Mouse (Mus musculus) neural tube, embryonic 15.5 days (tissue): ENCODE data around the gene Cttnbp2nl. TPM values are rescaled to one million over a fixed set of nuclear protein-coding genes. Genes with fewer than 3 reads are reported as not detected.

Source experiments
- ATAC-seq: fragments of 200-750 bp; cut with Nextera tagmentation; 2 replicates; pipeline ENCODE4 v1.8.0; 2017; ENCODE audit warnings: mild to moderate bottlenecking, moderate TSS enrichment, moderate library complexity; ENCODE audit not compliant: low FRiP score
- H3K27ac ChIP-seq: fragments of 300-500 bp; sonication (generic); replicated peaks from 2 replicates; pipeline ENCODE4 v1.5.1; 2015; ENCODE audit warnings: mild to moderate bottlenecking, inconsistent platforms
- H3K27me3 ChIP-seq: fragments of 300-500 bp; sonication (generic); replicated peaks from 2 replicates; pipeline ENCODE4 v1.6.1; 2015; ENCODE audit warnings: inconsistent platforms
- H3K36me3 ChIP-seq: fragments of 300-500 bp; sonication (generic); 2 replicates; pipeline ENCODE4 v1.6.1; 2015; ENCODE audit warnings: inconsistent platforms
- H3K4me1 ChIP-seq: fragments of 300-500 bp; sonication (generic); 2 replicates; pipeline ENCODE4 v1.6.1; 2015; ENCODE audit warnings: inconsistent platforms
- H3K4me2 ChIP-seq: fragments of 300-500 bp; sonication (generic); 2 replicates; pipeline ENCODE4 v1.6.1; 2015; ENCODE audit warnings: inconsistent platforms, mild to moderate bottlenecking, moderate library complexity
- H3K4me3 ChIP-seq: fragments of 300-500 bp; sonication (generic); replicated peaks from 2 replicates; pipeline ENCODE4 v1.5.1; 2015; ENCODE audit warnings: mild to moderate bottlenecking, inconsistent platforms
- H3K9ac ChIP-seq: fragments of 300-500 bp; sonication (generic); replicated peaks from 2 replicates; pipeline ENCODE4 v1.6.1; 2015; ENCODE audit warnings: mild to moderate bottlenecking, inconsistent platforms
- H3K9me3 ChIP-seq: fragments of 300-500 bp; sonication (generic); replicated peaks from 2 replicates; pipeline ENCODE4 v1.6.1; 2016; ENCODE audit warnings: inconsistent platforms
- WGBS: fragments of 180-500 bp; shearing (Covaris S2); methylation state at CpG from one replicate; pipeline ENCODE4 v1.1.7; 2015; ENCODE audit warnings: mixed read lengths; 5-methylcytosine and 5-hydroxymethylcytosine counted together
- polyA plus RNA-seq: library from polyadenylated mRNA; unstranded; fragments of >200 nt; fragmentation: Nextera tagmentation; extraction: Ambion mirVana; gene quantifications from 2 replicates; pipeline ENCODE4 v1.2.1, GENCODE M21; 2015

The Cttnbp2nl gene
- polyA plus RNA-seq, 1 experiment from 2014 or later, result 38.8 TPM

DNA sequence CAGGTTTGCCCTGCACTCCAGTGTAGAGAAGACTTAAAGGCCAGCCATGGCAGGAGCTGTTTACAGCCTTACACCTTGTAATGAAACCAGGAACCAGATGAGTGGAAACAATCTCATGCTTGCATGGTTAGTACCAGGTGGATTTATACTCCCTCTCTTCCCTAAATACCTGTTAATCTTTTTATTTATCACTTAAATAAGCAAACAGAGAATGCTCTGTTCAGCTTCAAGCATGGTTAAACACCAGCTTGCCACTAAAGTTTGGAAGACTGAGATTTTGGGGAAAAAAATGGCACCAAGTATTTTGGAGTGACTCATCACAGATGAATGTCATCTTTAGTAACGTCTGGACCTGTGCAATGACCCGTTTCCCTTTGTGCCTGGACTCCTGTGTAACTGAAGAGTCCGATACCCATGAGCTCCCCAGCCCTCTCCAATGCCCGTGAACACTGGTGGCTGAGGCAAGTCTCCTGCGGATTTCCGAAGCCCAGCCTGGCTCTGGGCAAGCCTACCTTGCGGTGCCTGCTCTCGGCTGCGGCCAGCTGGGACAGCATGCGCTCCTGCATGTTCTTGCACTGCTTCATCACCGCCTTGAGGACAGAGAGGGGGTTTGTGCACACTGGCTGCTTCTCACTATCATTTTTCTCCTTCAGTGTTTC, 42.1 kb downstream of the Cttnbp2nl start:
- Histone ChIP-seq H3K27ac (no peak overlapping the region), H3K36me3 (peaks cover 59% of the 10 kb centered on the region), H3K4me2 (no peak overlapping the region)

DNA sequence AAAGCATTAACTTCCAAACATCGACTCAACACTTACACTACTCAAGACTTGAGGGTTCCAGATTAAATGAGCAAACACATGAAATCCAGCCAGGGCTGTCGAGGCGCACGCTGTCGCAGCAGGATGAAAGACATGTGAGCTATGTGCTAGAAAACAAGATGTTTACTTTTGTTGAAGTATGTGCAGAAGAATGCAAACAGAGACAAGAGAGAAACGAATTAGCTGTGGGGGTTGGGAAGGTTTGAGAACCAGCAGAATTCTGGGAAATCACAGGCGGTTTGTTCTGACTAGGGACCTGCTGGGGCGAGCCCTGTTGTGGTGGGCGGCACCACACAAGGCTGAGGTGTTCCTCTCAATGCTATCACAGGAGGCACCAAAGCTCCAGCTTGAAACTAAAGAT, 44.9 kb downstream of the Cttnbp2nl start:
- 91% methylated on average over 9 of the region's 9 CpGs for WGBS
- ATAC-seq, result no peak
- Histone ChIP-seq H3K4me2 (no peak overlapping the region), H3K9ac (no peak overlapping the region), H3K9me3 (no peaks in the 10 kb centered on the region), H3K36me3 (peaks cover 83% of the 10 kb centered on the region), H3K4me1 (no peaks in the 10 kb centered on the region), H3K27ac (no peak overlapping the region), H3K4me3 (no peak overlapping the region), H3K27me3 (no peaks in the 10 kb centered on the region)

More for the DNA sequence above, 42.1 kb downstream of the Cttnbp2nl start:
- WGBS, result 89% methylated on average over 11 of the region's 11 CpGs
- ATAC-seq, result no peak
- H3K4me1 ChIP-seq, result no peaks in the 10 kb centered on the region; the same call in 1 of the 2 replicates
- no peaks in the 10 kb centered on the region for H3K27me3 ChIP-seq
- H3K9me3 ChIP-seq, result no peaks in the 10 kb centered on the region
- no peak overlapping the region for H3K9ac ChIP-seq
- H3K4me3 ChIP-seq, result no peak overlapping the region

DNA sequence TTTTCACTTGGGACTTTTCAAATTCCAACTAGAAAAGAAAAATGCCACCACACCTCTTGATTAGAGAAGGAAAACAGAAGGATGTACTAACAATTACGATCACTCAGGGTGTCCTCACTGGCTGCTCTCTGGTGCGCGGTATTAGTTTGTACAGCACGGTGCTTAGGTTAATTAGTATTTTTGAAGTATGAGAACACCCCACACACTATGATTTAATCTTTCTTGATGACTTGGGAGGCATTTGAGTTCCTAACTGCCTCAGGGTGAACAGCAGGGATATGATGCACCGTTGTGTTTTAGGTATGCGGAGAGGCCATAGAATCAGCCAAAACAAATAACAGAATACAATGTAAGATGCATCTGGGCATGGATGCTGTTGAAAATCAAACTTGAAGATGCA, 46.8 kb downstream of the Cttnbp2nl start:
- WGBS, result 84% methylated on average over 6 of the region's 6 CpGs
- Histone ChIP-seq H3K27me3 (no peaks in the 10 kb centered on the region), H3K4me1 (no peaks in the 10 kb centered on the region), H3K4me2 (no peak overlapping the region), H3K36me3 (peaks cover 86% of the 10 kb centered on the region), H3K9me3 (no peaks in the 10 kb centered on the region), H3K9ac (no peak overlapping the region), H3K27ac (no peak overlapping the region), H3K4me3 (no peak overlapping the region)
- no peak for ATAC-seq

DNA sequence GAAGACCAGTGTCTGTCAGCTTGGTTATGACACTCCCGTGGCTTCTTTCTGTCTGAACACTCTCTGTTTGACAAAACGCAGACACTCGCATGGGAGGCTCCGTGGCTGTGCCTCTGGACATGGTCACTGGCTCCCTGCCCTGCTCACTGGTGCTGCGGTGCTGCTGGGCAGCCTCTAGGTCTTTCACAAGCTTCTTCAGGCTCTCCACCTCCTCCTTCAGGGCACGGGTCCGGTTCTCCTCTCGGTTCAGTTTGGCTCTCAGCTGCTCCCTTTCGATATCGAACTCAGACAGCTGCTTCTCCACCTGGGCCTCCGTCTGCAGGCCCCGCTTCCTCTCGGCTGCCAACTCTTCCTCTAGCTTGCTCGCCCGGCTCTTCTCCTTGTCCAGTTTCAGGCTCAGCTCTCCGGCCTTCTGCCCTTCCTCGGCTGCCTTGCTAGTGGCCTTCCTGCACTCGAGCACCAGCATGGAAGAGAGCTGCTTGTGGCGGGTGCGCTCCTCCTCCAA, 47.3 kb downstream of the Cttnbp2nl start:
- H3K4me2 ChIP-seq, result no peak overlapping the region
- peaks cover 85% of the 10 kb centered on the region for H3K36me3 ChIP-seq
- 91% methylated on average over 20 of the region's 20 CpGs for WGBS
- H3K27ac ChIP-seq, result no peak overlapping the region
- no peak overlapping the region for H3K4me3 ChIP-seq
- no peaks in the 10 kb centered on the region for H3K4me1 ChIP-seq
- no peaks in the 10 kb centered on the region for H3K9me3 ChIP-seq
- H3K9ac ChIP-seq, result no peak overlapping the region
- no peak for ATAC-seq
- no peaks in the 10 kb centered on the region for H3K27me3 ChIP-seq

DNA sequence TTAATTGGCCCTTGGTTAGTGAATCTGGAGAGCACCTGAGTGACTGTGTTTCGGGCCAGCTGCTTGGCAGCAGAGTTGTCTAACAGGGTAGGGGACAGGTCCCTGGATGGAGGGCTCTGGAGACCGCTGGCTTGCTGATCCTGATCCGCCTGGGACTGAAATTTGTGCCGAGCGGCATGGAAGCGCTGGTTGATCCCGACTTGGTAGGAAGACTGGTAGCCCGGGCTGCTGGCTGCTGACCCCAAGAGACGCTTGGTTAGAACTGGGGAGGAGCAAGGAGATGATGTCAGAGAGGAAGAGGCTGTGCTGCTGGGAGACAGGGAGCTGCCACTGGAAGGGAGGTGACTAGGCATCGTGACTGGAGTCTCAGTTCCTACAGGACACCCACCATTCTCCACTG, 47.9 kb downstream of the Cttnbp2nl start:
- H3K27ac ChIP-seq, result 0 out of 2 replicates have a peak overlapping the region, but pooled peaks have one; percentile 13
- no peaks in the 10 kb centered on the region for H3K27me3 ChIP-seq
- H3K4me2 ChIP-seq, result no peak overlapping the region
- no peak overlapping the region for H3K9ac ChIP-seq
- H3K9me3 ChIP-seq, result no peaks in the 10 kb centered on the region
- H3K4me3 ChIP-seq, result no peak overlapping the region
- 92% methylated on average over 10 of the region's 10 CpGs for WGBS
- no peaks in the 10 kb centered on the region for H3K4me1 ChIP-seq
- peaks cover 80% of the 10 kb centered on the region for H3K36me3 ChIP-seq
- ATAC-seq, result no peak

DNA sequence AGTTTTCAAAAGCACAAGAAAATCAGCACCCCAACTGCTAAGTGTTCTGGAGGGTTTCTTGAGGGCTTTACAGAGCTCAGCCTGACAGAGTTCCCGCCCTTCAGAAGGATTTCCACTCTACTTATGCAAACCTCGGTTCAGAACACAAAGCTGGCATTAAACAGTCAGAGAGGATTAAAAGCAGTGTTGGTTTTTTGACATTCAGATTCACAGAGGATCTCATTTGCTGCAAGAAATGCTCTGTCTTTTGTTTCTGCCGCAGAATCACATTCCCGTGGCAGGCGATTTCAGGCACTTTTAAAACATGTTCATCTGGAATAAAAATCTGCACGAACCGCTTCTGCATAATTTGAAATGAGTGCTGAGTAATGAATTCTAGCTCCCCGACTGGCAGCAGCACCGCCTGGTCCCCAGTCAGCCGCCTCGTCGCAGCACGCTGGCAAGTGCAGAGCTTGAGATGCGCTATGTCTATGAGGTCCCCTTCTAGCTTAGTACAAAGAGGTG, 48.9 kb downstream of the Cttnbp2nl start:
- peak; percentile 48; the same call in 1 of the 2 replicates for ATAC-seq
- H3K4me3 ChIP-seq, result no peak overlapping the region
- no peaks in the 10 kb centered on the region for H3K27me3 ChIP-seq
- H3K9ac ChIP-seq, result no peak overlapping the region
- 63% methylated on average over 14 of the region's 14 CpGs for WGBS
- H3K9me3 ChIP-seq, result no peaks in the 10 kb centered on the region
- H3K4me1 ChIP-seq, result no peaks in the 10 kb centered on the region
- no peak overlapping the region for H3K4me2 ChIP-seq
- 0 out of 2 replicates have a peak overlapping the region, but pooled peaks have one; percentile 29 for H3K27ac ChIP-seq
- H3K36me3 ChIP-seq, result peaks cover 70% of the 10 kb centered on the region

DNA sequence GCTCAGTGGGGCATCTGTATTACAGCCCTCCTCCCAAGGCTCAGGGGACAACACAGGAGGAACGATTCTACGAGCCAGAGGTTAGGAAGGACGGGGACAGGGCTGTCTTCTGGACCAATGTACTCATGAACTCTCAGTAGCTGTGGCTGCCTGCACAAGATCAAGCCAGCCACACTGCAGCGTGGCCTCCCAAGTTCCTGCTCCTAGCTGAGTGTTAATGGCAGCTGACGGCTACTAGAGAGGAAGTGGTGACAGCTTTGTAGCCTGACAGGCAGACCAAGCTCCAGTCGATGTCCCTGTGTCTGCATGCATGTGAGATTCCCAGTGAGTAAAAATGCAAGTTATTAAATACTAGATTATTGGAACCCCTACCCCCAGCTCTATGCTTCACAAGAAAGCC, 51.6 kb downstream of the Cttnbp2nl start:
- H3K4me2 ChIP-seq, result no peak overlapping the region
- no peaks in the 10 kb centered on the region for H3K4me1 ChIP-seq
- 66% methylated on average over 6 of the region's 6 CpGs for WGBS
- no peaks in the 10 kb centered on the region for H3K27me3 ChIP-seq
- no peak for ATAC-seq
- no peak overlapping the region for H3K27ac ChIP-seq
- no peak overlapping the region for H3K9ac ChIP-seq
- peaks cover 46% of the 10 kb centered on the region for H3K36me3 ChIP-seq
- H3K4me3 ChIP-seq, result no peak overlapping the region
- no peaks in the 10 kb centered on the region for H3K9me3 ChIP-seq

DNA sequence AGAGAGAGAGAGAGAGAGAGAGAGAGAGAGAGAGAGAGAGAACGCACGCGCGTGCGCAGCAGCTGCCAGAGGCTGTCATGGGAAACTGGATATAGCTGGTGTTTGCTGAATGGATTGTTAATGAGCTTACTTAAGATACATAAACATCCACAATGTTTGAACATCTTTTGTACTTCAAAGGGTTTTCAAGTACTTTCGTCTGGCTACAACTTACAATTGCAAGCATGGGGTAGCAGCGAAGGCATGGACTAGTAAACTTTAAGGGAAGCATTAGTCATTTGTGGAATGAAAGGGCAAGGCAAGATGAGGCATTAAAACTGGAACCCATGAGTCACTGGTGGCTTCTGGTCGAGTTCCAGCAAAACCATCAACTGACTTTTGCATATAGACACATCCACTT, 52.4 kb downstream of the Cttnbp2nl start:
- H3K9ac ChIP-seq, result no peak overlapping the region
- H3K27me3 ChIP-seq, result no peaks in the 10 kb centered on the region
- H3K4me1 ChIP-seq, result no peaks in the 10 kb centered on the region
- H3K27ac ChIP-seq, result no peak overlapping the region
- 87% methylated on average over 8 of the region's 8 CpGs for WGBS
- no peak for ATAC-seq
- no peak overlapping the region for H3K4me2 ChIP-seq
- peaks cover 38% of the 10 kb centered on the region for H3K36me3 ChIP-seq
- no peak overlapping the region for H3K4me3 ChIP-seq
- H3K9me3 ChIP-seq, result no peaks in the 10 kb centered on the region

DNA sequence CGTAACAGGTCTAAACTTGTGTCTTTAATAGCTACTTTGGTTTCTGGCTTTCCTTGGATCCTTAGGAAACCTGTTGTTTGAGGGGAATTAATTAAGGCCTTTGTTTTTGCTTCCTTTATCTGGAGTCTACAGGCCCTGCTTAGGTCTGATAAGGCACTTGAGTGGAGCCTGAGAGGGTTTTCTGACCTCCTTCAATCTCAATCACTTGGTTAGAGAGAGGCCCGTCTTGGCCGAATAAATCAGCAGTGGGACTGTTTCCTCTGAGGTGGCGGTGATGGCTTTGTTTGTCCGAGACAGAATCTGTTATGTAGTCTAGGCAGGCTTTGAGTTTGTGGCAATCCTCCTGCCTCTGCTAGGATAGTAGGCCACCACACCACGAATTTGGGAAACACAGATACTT, 55.4 kb downstream of the Cttnbp2nl start:
- ATAC-seq, result no peak
- Histone ChIP-seq H3K4me1 (peaks cover 17% of the 10 kb centered on the region), H3K4me3 (no peak overlapping the region), H3K27me3 (no peaks in the 10 kb centered on the region), H3K9me3 (no peaks in the 10 kb centered on the region), H3K9ac (no peak overlapping the region), H3K36me3 (peaks cover 11% of the 10 kb centered on the region), H3K4me2 (no peak overlapping the region), H3K27ac (no peak overlapping the region)
- WGBS, result 43% methylated on average over 6 of the region's 6 CpGs

DNA sequence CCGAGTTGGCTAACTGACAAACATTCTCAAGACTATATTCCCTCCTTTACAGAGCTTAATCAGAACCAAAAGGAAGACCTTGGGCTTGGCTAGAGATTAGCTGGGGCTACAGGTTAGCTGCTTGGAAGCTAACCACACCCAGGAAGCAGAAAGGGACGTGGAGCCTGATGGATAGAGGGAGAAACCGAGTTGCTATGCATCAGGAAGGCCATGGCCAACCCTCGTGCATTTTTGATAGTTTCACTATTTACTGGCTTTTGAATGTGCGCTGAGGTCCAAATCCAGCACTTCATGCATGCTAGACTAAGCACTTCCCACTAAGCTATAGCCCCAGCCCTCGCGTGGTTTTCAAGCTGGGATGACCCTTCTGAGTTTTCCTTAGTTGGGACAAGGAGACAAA, 57.2 kb downstream of the Cttnbp2nl start:
- Histone ChIP-seq H3K4me3 (no peak overlapping the region), H3K4me1 (peaks cover 17% of the 10 kb centered on the region), H3K27me3 (no peaks in the 10 kb centered on the region), H3K27ac (no peak overlapping the region), H3K36me3 (peaks cover 2% of the 10 kb centered on the region; the same call in 1 of the 2 replicates), H3K9ac (no peak overlapping the region), H3K4me2 (no peak overlapping the region), H3K9me3 (no peaks in the 10 kb centered on the region)
- ATAC-seq, result no peak
- 90% methylated on average over 7 of the region's 7 CpGs for WGBS

DNA sequence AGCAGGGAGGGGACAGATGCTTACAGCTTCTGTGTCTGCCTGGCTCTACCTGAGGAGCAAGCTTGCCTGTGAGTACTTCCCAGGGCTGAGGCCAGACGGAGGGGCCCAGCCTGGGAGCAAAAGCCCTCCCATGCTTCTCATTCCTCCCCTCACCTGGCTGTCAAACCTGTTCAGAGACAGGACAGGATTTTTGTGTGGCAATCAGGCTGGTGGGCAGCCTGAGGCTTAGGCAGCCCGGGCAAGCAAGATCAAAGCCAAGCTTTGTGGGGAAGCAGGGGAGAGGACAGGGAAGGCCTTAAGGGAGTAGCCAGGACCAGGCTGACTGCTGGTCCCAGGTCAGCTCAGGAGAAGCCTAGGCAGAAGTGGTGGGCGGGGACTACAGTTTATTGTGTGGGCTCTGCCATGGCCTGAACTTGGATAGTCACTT, 58.5 kb downstream of the Cttnbp2nl start:
- H3K27me3 ChIP-seq, result no peaks in the 10 kb centered on the region
- 0 out of 2 replicates have a peak overlapping the region, but pooled peaks have one; percentile 15 for H3K4me2 ChIP-seq
- 51% methylated on average over 3 of the region's 3 CpGs for WGBS
- ATAC-seq, result no peak
- H3K9ac ChIP-seq, result no peak overlapping the region
- no peak overlapping the region for H3K4me3 ChIP-seq
- H3K36me3 ChIP-seq, result no peaks in the 10 kb centered on the region
- H3K4me1 ChIP-seq, result peaks cover 17% of the 10 kb centered on the region
- H3K27ac ChIP-seq, result peak overlapping the region; percentile 77
- H3K9me3 ChIP-seq, result no peaks in the 10 kb centered on the region

DNA sequence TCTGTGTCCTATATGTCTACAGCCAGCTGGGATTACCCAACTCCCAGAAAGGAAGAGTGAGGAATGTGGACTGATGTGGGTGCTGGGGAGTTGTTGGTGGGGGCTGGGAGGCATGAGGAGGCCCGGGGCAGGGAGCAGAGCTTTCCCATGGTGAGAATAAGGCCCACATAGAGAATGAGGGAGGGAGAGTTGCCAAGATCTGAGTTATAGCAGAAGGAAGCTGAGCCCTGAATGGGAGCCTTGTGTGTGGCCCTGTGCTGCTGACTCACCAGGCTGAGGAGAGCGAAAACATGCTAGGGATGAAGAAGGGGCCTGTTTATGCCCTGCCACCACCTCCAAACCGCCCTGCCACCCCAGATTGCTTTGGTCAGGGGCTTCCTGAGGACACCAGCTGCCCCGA, 59.1 kb downstream of the Cttnbp2nl start:
- H3K4me1 ChIP-seq, result peaks cover 17% of the 10 kb centered on the region
- ATAC-seq, result peak; percentile 72
- H3K9ac ChIP-seq, result no peak overlapping the region
- no peak overlapping the region for H3K4me3 ChIP-seq
- H3K4me2 ChIP-seq, result 0 out of 2 replicates have a peak overlapping the region, but pooled peaks have one; percentile 15
- WGBS, result 33% methylated on average over 4 of the region's 4 CpGs
- H3K27me3 ChIP-seq, result no peaks in the 10 kb centered on the region
- H3K36me3 ChIP-seq, result no peaks in the 10 kb centered on the region
- H3K9me3 ChIP-seq, result no peaks in the 10 kb centered on the region
- H3K27ac ChIP-seq, result peak overlapping the region; percentile 77
